Mouse (Mus musculus): ENCODE results near the gene Celf5. TPM values are rescaled to one million over a fixed set of nuclear protein-coding genes. Genes with fewer than 3 reads are reported as not detected.

The Celf5 gene
- polyA plus RNA-seq, 1 experiment: 3.3 TPM

DNA sequence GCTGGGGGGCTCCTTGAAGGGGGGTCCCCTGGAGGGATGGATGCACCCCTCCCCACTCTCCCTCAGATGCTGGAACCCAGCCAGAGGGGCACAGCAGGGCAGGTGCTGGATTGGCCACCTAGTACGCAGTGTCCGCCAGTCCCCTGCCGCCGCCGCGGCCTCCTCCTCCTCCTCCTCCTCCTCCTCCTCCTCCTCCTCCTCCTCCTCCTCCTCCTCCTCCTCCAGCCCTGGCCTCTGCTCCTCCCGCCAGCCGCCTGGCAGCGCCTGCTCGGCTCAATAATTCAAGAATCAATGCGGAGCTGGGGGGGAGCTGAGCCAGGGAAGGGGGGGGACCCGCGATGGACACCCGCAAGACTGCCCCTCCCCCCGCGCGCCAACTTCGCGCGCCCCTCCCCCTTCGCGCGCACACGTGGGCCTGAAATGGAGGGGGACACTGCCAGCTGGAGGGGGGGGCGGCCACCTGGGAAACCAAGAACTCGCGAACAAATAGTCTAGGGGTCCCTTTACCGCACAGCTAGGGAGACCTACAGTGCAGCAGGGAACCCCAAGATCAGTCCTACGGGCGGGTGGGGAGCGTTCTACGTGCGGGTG lies 56.3 kb downstream of the Celf5 start:
- WGBS: 0% methylated on average over 21 of the region's 33 CpGs
- Histone ChIP-seq H3K4me3 (ENCODE audit: low read depth, low read length) (peak overlapping the region; percentile 74), H3K27me3 (ENCODE audit: control insufficient read depth, insufficient read depth, low read length) (no peaks in the 10 kb centered on the region), H3K4me1 (ENCODE audit: control insufficient read depth, insufficient read depth, insufficient read length, low read length) (peaks cover 17% of the 10 kb centered on the region), H3K27ac (ENCODE audit: insufficient read depth, low read depth, low read length) (no peak overlapping the region), H3K36me3 (ENCODE audit: control insufficient read depth, insufficient read depth, low read length) (no peaks in the 10 kb centered on the region)
- no peak for TF ChIP-seq CTCF (IDR thresholded peaks at IDR 0.05; ENCODE audit: extremely low read depth, insufficient read length, insufficient replicate concordance, low read depth, low read length)

DNA sequence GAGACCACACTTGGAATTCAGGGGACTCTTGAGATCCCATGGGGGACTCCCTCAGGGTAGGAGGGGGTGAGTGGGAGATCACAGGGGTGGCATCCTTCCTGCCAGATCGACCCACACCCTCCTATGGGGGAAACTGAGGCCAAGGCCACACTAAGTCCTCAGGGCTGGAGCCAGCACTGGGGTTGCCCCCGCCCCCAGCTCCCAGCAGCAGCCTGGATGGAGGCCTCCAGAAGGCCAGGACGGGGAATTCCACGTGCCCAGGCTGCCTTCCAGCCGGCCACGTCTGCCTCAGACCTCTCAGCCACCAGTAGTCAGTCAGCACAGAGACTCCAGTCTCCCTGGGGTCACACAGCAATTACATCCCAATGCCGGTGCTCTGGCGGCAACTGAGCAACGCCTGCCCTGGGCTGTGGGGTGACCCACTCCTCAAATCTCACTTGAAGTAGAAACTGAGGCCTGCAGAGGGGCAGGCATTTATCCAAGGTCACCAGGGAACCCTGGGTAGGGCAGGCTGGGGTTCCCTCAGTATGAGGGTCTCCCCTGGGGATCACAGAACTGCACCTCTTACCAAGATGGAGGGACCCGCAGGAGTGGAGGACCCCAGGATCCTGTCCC lies 57.2 kb downstream of the Celf5 start:
- Histone ChIP-seq H3K27me3 (ENCODE audit: control insufficient read depth, insufficient read depth, low read length) (no peaks in the 10 kb centered on the region), H3K4me1 (ENCODE audit: control insufficient read depth, insufficient read depth, insufficient read length, low read length) (peaks cover 17% of the 10 kb centered on the region), H3K4me3 (ENCODE audit: low read depth, low read length) (peak overlapping the region; percentile 35), H3K36me3 (ENCODE audit: control insufficient read depth, insufficient read depth, low read length) (no peaks in the 10 kb centered on the region), H3K27ac (ENCODE audit: insufficient read depth, low read depth, low read length) (peak overlapping the region; percentile 10; the same call in 1 of the 2 replicates)
- TF ChIP-seq CTCF (IDR thresholded peaks at IDR 0.05; ENCODE audit: extremely low read depth, insufficient read length, insufficient replicate concordance, low read depth, low read length) (no peak), POLR2A (IDR thresholded peaks at IDR 0.05; ENCODE audit: low read depth, low read length) (no peak)
- 46% methylated on average over 10 of the region's 10 CpGs for WGBS

DNA sequence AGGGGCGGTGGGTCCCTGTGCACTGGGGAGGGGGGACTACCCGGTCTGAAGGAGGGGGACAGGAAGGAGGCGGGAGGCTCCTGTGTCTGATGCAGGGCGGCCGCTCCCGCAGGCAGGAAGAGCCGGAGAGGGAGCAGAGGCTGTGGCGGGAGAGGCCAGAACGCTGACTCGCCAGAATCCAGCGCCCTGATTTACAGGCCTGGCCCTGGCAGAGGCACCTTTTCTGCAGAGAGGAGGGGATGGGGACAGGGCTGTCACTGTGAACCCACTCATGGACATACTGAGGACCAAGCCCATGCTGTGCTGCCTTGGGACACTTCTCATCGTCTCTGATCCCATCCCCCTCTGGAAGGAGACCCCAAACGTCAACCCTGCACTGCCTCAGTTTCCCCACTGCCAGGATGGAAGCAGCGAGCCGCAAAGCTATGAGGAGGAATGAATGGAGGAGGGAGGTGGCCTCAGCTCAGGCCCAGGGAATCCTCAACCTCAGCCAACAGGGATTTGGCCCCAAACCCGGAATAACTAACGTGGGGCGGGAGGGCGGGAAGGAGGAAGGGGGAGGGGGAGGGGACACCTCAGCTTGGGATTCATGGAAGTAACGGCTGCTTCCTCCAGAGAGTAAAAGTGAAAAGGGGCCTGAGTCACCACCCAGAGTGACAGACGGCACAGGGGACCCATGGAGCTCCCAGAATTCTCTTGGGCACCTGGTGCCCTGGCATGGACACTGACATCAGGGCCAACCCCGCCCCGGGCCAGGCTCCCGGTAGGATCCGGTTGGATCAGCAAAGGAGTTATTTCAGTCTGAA lies 58.1 kb downstream of the Celf5 start:
- peak overlapping the region; percentile 35 for H3K4me3 ChIP-seq (ENCODE audit: low read depth, low read length)
- TF ChIP-seq POLR2A (IDR thresholded peaks at IDR 0.05; ENCODE audit: low read depth, low read length): no peak
- no peak for TF ChIP-seq CTCF (IDR thresholded peaks at IDR 0.05; ENCODE audit: extremely low read depth, insufficient read length, insufficient replicate concordance, low read depth, low read length)

DNA sequence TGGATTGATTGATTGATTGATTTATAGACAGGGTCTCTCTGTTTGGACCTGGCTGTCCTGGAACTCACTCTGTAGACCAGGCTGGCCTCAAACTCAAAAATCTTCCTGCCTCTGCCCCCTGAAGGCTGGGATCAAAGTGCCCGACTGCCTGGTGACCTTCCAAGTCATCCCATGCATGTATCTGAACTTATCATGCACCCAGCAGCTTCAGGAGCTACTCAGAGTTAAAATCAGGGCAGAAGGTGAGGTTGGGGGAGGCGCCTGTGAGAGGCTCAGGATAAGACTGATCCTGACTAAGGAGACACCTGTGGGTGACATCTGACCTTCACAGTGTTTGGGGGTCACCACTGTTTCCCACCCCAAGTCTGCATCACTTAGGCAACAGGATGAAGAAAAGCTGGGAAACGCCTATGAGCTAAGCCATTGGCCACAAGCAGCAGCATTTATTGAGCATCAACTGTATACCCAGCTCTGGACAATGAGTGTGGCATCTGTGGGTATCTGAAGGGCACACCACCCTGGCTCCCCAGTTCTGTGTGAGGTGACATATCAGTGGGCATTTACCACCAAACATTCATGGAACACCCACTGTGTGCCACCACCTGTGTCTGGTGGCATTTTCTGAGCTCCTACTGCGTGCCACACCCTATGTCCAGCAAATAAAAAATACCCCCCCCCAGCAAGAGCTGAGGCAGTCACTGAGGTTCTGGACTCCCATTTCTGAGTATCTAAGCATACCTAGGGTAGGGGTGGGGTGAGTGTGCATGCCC lies 58.8 kb downstream of the Celf5 start:
- Histone ChIP-seq H3K4me1 (ENCODE audit: control insufficient read depth, insufficient read depth, insufficient read length, low read length) (peaks cover 24% of the 10 kb centered on the region), H3K4me3 (ENCODE audit: low read depth, low read length) (no peak overlapping the region), H3K36me3 (ENCODE audit: control insufficient read depth, insufficient read depth, low read length) (no peaks in the 10 kb centered on the region; the same call in 1 of the 2 replicates), H3K27ac (ENCODE audit: insufficient read depth, low read depth, low read length) (no peak overlapping the region), H3K27me3 (ENCODE audit: control insufficient read depth, insufficient read depth, low read length) (no peaks in the 10 kb centered on the region)
- 80% methylated on average over 4 of the region's 4 CpGs for WGBS
- TF ChIP-seq POLR2A (IDR thresholded peaks at IDR 0.05; ENCODE audit: low read depth, low read length) (no peak), CTCF (IDR thresholded peaks at IDR 0.05; ENCODE audit: extremely low read depth, insufficient read length, insufficient replicate concordance, low read depth, low read length) (no peak)

More for the DNA sequence above, 58.1 kb downstream of the Celf5 start:
- no peaks in the 10 kb centered on the region for H3K27me3 ChIP-seq (ENCODE audit: control insufficient read depth, insufficient read depth, low read length)
- H3K4me1 ChIP-seq (ENCODE audit: control insufficient read depth, insufficient read depth, insufficient read length, low read length): peaks cover 21% of the 10 kb centered on the region
- H3K36me3 ChIP-seq (ENCODE audit: control insufficient read depth, insufficient read depth, low read length): no peaks in the 10 kb centered on the region
- peak overlapping the region; percentile 10; the same call in 1 of the 2 replicates for H3K27ac ChIP-seq (ENCODE audit: insufficient read depth, low read depth, low read length)
- 18% methylated on average over 25 of the region's 25 CpGs for WGBS

DNA sequence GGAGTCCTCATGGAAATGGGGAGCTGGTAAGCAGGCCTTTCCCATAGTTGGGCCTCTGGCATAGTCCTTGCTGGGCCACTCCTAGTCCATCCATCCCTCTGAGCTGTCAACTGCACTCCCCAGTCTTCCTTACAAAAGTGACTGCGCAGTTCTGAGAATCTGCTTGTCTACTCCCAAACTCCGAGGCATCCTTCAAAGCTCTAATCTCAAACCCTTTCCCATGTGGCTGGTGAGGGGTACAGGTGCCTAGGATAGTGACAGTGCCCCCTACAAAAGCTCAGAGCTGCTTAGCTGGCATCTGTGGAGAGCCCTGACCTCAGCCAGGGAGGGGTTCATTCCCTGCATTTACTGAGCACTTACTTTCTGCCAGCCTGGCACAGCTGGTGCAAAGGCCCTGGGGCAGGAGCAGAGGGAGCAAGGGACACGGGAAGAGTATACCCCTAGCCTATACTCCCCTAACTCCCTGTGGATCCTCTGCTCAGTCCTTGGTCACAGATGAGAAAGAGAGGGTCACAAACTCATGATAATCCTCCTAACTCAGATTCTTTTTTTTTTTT lies 59.8 kb downstream of the Celf5 start:
- no peak for TF ChIP-seq POLR2A (IDR thresholded peaks at IDR 0.05; ENCODE audit: low read depth, low read length)
- TF ChIP-seq CTCF (IDR thresholded peaks at IDR 0.05; ENCODE audit: extremely low read depth, insufficient read length, insufficient replicate concordance, low read depth, low read length): no peak
- H3K27ac ChIP-seq (ENCODE audit: insufficient read depth, low read depth, low read length): no peak overlapping the region
- WGBS: 87% methylated on average over 3 of the region's 3 CpGs
- H3K36me3 ChIP-seq (ENCODE audit: control insufficient read depth, insufficient read depth, low read length): no peaks in the 10 kb centered on the region; the same call in 1 of the 2 replicates
- H3K4me3 ChIP-seq (ENCODE audit: low read depth, low read length): no peak overlapping the region
- no peaks in the 10 kb centered on the region for H3K27me3 ChIP-seq (ENCODE audit: control insufficient read depth, insufficient read depth, low read length)
- peaks cover 24% of the 10 kb centered on the region for H3K4me1 ChIP-seq (ENCODE audit: control insufficient read depth, insufficient read depth, insufficient read length, low read length)

DNA sequence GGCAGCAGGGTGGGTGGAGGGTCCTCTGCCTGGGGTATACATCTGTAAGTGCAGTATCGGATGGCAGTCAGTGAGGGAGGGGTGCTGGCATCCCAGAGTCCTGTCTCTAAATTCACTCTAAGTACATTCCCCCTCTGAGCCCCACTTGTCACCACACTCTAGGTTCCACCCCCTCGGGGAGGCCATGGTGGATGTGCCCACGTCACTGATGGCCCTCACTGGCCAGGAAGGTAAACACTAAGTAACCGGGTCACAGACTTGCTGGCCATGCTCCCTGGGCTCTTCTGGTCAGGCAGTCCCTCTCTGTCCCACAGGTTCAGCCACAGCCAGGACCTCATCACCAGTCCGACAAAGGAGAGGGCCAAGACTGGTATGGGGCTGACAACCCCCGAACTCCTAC lies 60.3 kb downstream of the Celf5 start:
- WGBS: 75% methylated on average over 6 of the region's 6 CpGs
- Histone ChIP-seq H3K4me3 (ENCODE audit: low read depth, low read length) (no peak overlapping the region), H3K27me3 (ENCODE audit: control insufficient read depth, insufficient read depth, low read length) (no peaks in the 10 kb centered on the region), H3K27ac (ENCODE audit: insufficient read depth, low read depth, low read length) (no peak overlapping the region), H3K36me3 (ENCODE audit: control insufficient read depth, insufficient read depth, low read length) (no peaks in the 10 kb centered on the region; the same call in 1 of the 2 replicates), H3K4me1 (ENCODE audit: control insufficient read depth, insufficient read depth, insufficient read length, low read length) (peaks cover 27% of the 10 kb centered on the region)
- TF ChIP-seq POLR2A (IDR thresholded peaks at IDR 0.05; ENCODE audit: low read depth, low read length) (no peak), CTCF (IDR thresholded peaks at IDR 0.05; ENCODE audit: extremely low read depth, insufficient read length, insufficient replicate concordance, low read depth, low read length) (no peak)

Data from small intestine, adult 2 months (tissue).